ENCODE assay signal across 8 mouse cellular contexts in the genomic region with DNA sequence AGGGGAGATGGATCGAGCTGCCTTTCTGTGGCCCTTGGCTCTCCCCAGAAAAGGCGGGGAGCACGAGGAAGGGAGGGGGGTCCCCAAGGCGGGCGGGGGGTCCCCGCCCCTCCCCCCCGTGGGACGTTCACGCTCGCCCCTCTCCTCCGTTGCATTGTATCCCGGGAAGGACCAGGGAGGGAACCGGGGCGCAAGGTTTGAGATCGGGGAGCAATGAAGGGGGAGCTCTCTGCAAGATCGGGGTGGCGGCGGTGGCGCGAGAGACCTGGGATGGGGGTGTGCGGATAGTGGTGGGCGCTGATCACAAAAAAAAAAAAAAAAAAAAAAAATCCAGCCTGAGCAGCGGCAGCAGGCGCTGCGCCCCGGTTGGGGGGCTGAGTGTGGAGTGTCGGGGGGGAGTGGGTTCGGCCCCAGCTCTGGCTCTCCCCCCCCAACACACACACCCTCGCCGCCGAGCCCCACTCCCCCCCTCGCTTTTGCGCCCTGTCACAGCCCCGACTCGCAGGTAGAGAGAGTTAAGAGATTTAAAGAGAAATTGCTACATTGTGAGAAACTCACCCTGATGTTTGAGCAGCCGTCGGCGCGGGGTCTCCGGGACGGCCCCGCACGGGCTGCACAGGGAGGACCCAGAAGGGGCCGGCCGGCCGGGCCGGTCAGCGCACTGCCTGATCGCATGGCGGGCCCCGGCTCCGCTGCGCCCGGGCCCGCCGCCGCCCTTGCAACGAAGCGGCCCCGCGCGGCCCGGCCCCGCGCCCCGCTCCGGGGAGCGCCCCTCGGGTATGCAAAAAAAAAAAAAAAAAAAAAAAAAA. TPM values are rescaled to one million over a fixed set of nuclear protein-coding genes. Genes with fewer than 3 reads are reported as not detected.
DNase-seq lines count a peak whose midpoint lies in the region; ATAC-seq and TF ChIP-seq lines count a peak whose summit lies in the region.

Bicra (minus strand) TSS at position 584 of the 809 bp plus-strand sequence.

- peak within 1 kb of the TSS; percentile 91 for H3K9ac ChIP-seq in ES-Bruce4 (ENCODE audit: low read depth, poor library complexity, severe bottlenecking)
- H3K9ac ChIP-seq in forebrain, postnatal 0 days = peak within 1 kb of the TSS; percentile 98
- peak within 1 kb of the TSS; percentile 86 for H3K9ac ChIP-seq in lung, postnatal 0 days (replicated peaks; ENCODE audit: low read depth)

- no peak for TF ChIP-seq CTCF in ES-Bruce4 (IDR thresholded peaks at IDR 0.05; ENCODE audit: low read depth, low read length)
- TF ChIP-seq CTCF in forebrain, postnatal 0 days (IDR thresholded peaks at IDR 0.05; ENCODE audit: low read depth) = no peak
- TF ChIP-seq CTCF in lung, postnatal 0 days (IDR thresholded peaks at IDR 0.05) = 0 out of 2 replicates have a peak, but pooled peaks have one; percentile 1

- no peaks in the 10 kb centered on the region for H3K4me1 ChIP-seq in ES-Bruce4 (ENCODE audit: control insufficient read depth, insufficient read depth, low read length)
- peaks cover 30% of the 10 kb centered on the region for H3K4me1 ChIP-seq in forebrain, postnatal 0 days (ENCODE audit: insufficient read depth)
- peaks cover 20% of the 10 kb centered on the region; the same call in 1 of the 2 replicates for H3K4me1 ChIP-seq in lung, postnatal 0 days (ENCODE audit: insufficient read depth, low read depth, low read length)

- H3K9me3 ChIP-seq in ES-Bruce4 (replicated peaks; ENCODE audit: control insufficient read depth, insufficient read depth, low read length, poor library complexity, severe bottlenecking) = no peaks in the 10 kb centered on the region
- H3K9me3 ChIP-seq in forebrain, postnatal 0 days (ENCODE audit: low read length) = no peaks in the 10 kb centered on the region
- H3K9me3 ChIP-seq in lung, postnatal 0 days (ENCODE audit: low read length) = no peaks in the 10 kb centered on the region

- no peak for TF ChIP-seq POLR2A in ES-Bruce4 (IDR thresholded peaks at IDR 0.05; ENCODE audit: insufficient read depth, low read length)

- DNase-seq in forebrain, postnatal 0 days = peak; percentile 91
- DNase-seq in heart, postnatal 4 days = peak; percentile 90
- DNase-seq in layer of hippocampus, adult 9-11 months = peak; percentile 87
- peak; percentile 93 for DNase-seq in lung, postnatal 0 days (ENCODE audit: low spot score)
- DNase-seq in retina, adult 2 months (ENCODE audit: low read depth, low spot score) = peak; percentile 53
- peak; percentile 85 for DNase-seq in thymus, postnatal 25 days

- ATAC-seq in cerebellum, adult (ENCODE audit: insufficient number of reproducible peaks, low FRiP score, low TSS enrichment) = 0 out of 2 replicates have a peak, but pooled peaks have one; percentile 27
- ATAC-seq in forebrain, postnatal 0 days = peak; percentile 67
- peak; percentile 65 for ATAC-seq in lung, postnatal 0 days

- H3K4me3 ChIP-seq in ES-Bruce4 (ENCODE audit: low read depth, low read length) = peak within 1 kb of the TSS; percentile 98
- peak within 1 kb of the TSS; percentile 75 for H3K4me3 ChIP-seq in forebrain, postnatal 0 days (ENCODE audit: low read depth, low read length)
- peak within 1 kb of the TSS; percentile 83 for H3K4me3 ChIP-seq in lung, postnatal 0 days (ENCODE audit: low read depth, low read length)

- H3K36me3 ChIP-seq in ES-Bruce4 (ENCODE audit: control insufficient read depth, insufficient read depth, low read length, poor library complexity, severe bottlenecking) = no peaks in the 10 kb centered on the region
- no peaks in the 10 kb centered on the region for H3K36me3 ChIP-seq in forebrain, postnatal 0 days (ENCODE audit: insufficient read depth)
- H3K36me3 ChIP-seq in lung, postnatal 0 days (ENCODE audit: insufficient read depth, low read length) = no peaks in the 10 kb centered on the region

- H3K27me3 ChIP-seq in ES-Bruce4 (ENCODE audit: control insufficient read depth, insufficient read depth, low read length, poor library complexity, severe bottlenecking) = no peaks in the 10 kb centered on the region
- H3K27me3 ChIP-seq in forebrain, postnatal 0 days (ENCODE audit: insufficient read depth, low read length) = no peaks in the 10 kb centered on the region
- no peaks in the 10 kb centered on the region for H3K27me3 ChIP-seq in lung, postnatal 0 days (replicated peaks; ENCODE audit: insufficient read depth, low read length)

- H3K4me2 ChIP-seq in forebrain, postnatal 0 days (ENCODE audit: low read depth) = peak within 1 kb of the TSS; percentile 86
- H3K4me2 ChIP-seq in lung, postnatal 0 days (replicated peaks; ENCODE audit: low read depth, low read length) = peak within 1 kb of the TSS; percentile 93

- 1% methylated on average over 66 of the region's 69 CpGs for WGBS in forebrain, postnatal 0 days
- WGBS in lung, postnatal 0 days = 4% methylated on average over 40 of the region's 69 CpGs

- no peak for TF ChIP-seq EP300 in ES-Bruce4 (IDR thresholded peaks at IDR 0.05; ENCODE audit: insufficient read depth, low read depth, low read length)
- TF ChIP-seq EP300 in lung, postnatal 0 days (IDR thresholded peaks at IDR 0.05) = no peak

- H3K27ac ChIP-seq in ES-Bruce4 (ENCODE audit: insufficient read depth, low read length) = no peak within 1 kb of the TSS
- peak within 1 kb of the TSS; percentile 99 for H3K27ac ChIP-seq in forebrain, postnatal 0 days (ENCODE audit: low read depth, low read length)
- H3K27ac ChIP-seq in lung, postnatal 0 days (ENCODE audit: low read length) = peak within 1 kb of the TSS; percentile 95

RNA-seq across cellular contexts. Expression of gene Bicra, which starts in this region (rescaled TPM):
- polyA plus RNA-seq in ES-Bruce4 (2011; ENCODE audit: insufficient read depth, insufficient read length, low read depth, missing spikeins) = 10.2 and 21.9 TPM in 2 replicates
- 3.2 and 5.0 TPM in 2 replicates for total RNA-seq in forebrain, postnatal 0 days (2014; rRNA removed)
- 3.6 and 5.8 TPM in 2 replicates for polyA plus RNA-seq in forebrain, postnatal 0 days (2015; fragmentation: Nextera tagmentation; extraction: Ambion mirVana)
- 1 to 10 TPM; 7.6 to 7.8 TPM for total RNA-seq in heart, postnatal 4 days (2021)
- polyA plus RNA-seq in lung, postnatal 0 days (2015; fragmentation: Nextera tagmentation; extraction: Ambion mirVana) = 2.3 and 3.1 TPM in 2 replicates
